Mouse (Mus musculus) fat pad, adult 2 months (tissue): ENCODE measurements around the gene Dlat.
"Not testable (repeated sequence)": the region's sequence is repeated elsewhere in the genome, so short reads cannot be mapped to it uniquely, and the experiment has no call there.

Experiments
- DNase-seq: peaks from one replicate; pipeline ENCODE4 v3.0.0-alpha.2; 2011; ENCODE audit warnings: low read depth, low spot score; ENCODE audit errors: extremely low read depth

The Dlat gene

GRCm38 (mm10) chr9:50660431-50660830 is 851 bp upstream of the Dlat start:
- DNase-seq, result peak; percentile 63

- no peak for DNase-seq
Observed at GRCm38 (mm10) chr9:50658941-50659388, 615 bp downstream of the Dlat start.

GRCm38 (mm10) chr9:50658391-50658790 is 1.2 kb downstream of the Dlat start:
- DNase-seq, result no peak

GRCm38 (mm10) chr9:50650503-50650902 is 9.1 kb downstream of the Dlat start:
- no peak for DNase-seq

GRCm38 (mm10) chr9:50646826-50647370 is 12.7 kb downstream of the Dlat start:
- DNase-seq, result no peak

- no peak for DNase-seq
Observed at GRCm38 (mm10) chr9:50634270-50634669, 25.3 kb downstream of the Dlat start.

GRCm38 (mm10) chr9:50633059-50633458 is 26.5 kb downstream of the Dlat start:
- no peak for DNase-seq

- DNase-seq, result no peak
Observed at GRCm38 (mm10) chr9:50632016-50632688, 27.4 kb downstream of the Dlat start.

GRCm38 (mm10) chr9:50630903-50631302 is 28.7 kb downstream of the Dlat start:
- not testable (repeated sequence) for DNase-seq

- no peak for DNase-seq
Observed at GRCm38 (mm10) chr9:50617794-50618330, 41.7 kb downstream of the Dlat start.

GRCm38 (mm10) chr9:50616766-50617603 is 42.6 kb downstream of the Dlat start, which contains the start of the genes Pih1d2 and Nkapd1:
Pih1d2 (plus strand) TSS chr9:50617321.
Nkapd1 (minus strand) TSS chr9:50617464.
- no peak for DNase-seq

- DNase-seq, result no peak
Observed at GRCm38 (mm10) chr9:50616161-50616560, 43.4 kb downstream of the Dlat start.

GRCm38 (mm10) chr9:50612115-50612514 is 47.5 kb downstream of the Dlat start:
- DNase-seq, result no peak

GRCm38 (mm10) chr9:50604338-50604737 is 55.2 kb downstream of the Dlat start:
- no peak for DNase-seq

- DNase-seq, result no peak
Observed at GRCm38 (mm10) chr9:50603998-50604324, 55.6 kb downstream of the Dlat start.

- peak; percentile 66 for DNase-seq
Observed at GRCm38 (mm10) chr9:50603189-50603997, 56.2 kb downstream of the Dlat start, which contains the start of the genes Sdhd and Timm8b. Sdhd (minus strand) TSS chr9:50603812. Timm8b (plus strand) TSS chr9:50603910.

- no peak for DNase-seq
Observed at GRCm38 (mm10) chr9:50602055-50602845, 57.3 kb downstream of the Dlat start.

GRCm38 (mm10) chr9:50601536-50601935 is 58.0 kb downstream of the Dlat start:
- no peak for DNase-seq

- no peak for DNase-seq
Observed at GRCm38 (mm10) chr9:50596973-50597372, 62.6 kb downstream of the Dlat start.
